Mouse (Mus musculus) CH12F3 (cell line): Measurements from ENCODE around the gene Galnt2.

Experiments
- in situ Hi-C: fragments of 300-500 bp; cut with MboI; formaldehyde crosslinking; loops from 2 replicates; pipeline ENCODE4 v1.14.3; 2020; ENCODE audit warnings: low sequenced_read_pairs

Gene Galnt2

GRCm38 (mm10) chr8:124290911-124291691 is 59.9 kb downstream of the Galnt2 start:
- in situ Hi-C loops: no loop called here

GRCm38 (mm10) chr8:124291693-124292092 is 60.5 kb downstream of the Galnt2 start:
- in situ Hi-C loops: no loop called here

GRCm38 (mm10) chr8:124292965-124293364 is 61.8 kb downstream of the Galnt2 start:
- in situ Hi-C loops: no loop called here

GRCm38 (mm10) chr8:124294425-124294824 is 63.2 kb downstream of the Galnt2 start:
- in situ Hi-C loops: no loop called here

- in situ Hi-C loops: no loop called here
Measured at GRCm38 (mm10) chr8:124294900-124295299, 63.7 kb downstream of the Galnt2 start.

GRCm38 (mm10) chr8:124295357-124295756 is 64.2 kb downstream of the Galnt2 start:
- in situ Hi-C loops: no loop called here

- in situ Hi-C loops: no loop called here
Measured at GRCm38 (mm10) chr8:124301512-124301911, 70.3 kb downstream of the Galnt2 start.

- in situ Hi-C loops: no loop called here
Measured at GRCm38 (mm10) chr8:124301935-124302555, 70.9 kb downstream of the Galnt2 start.

- in situ Hi-C loops: no loop called here
Measured at GRCm38 (mm10) chr8:124303211-124303902, 72.2 kb downstream of the Galnt2 start.

GRCm38 (mm10) chr8:124304141-124304540 is 73.0 kb downstream of the Galnt2 start:
- in situ Hi-C loops: no loop called here

- in situ Hi-C loops: no loop called here
Measured at GRCm38 (mm10) chr8:124306574-124306973, 75.4 kb downstream of the Galnt2 start.

GRCm38 (mm10) chr8:124307700-124308099 is 76.5 kb downstream of the Galnt2 start:
- in situ Hi-C loops: no loop called here

GRCm38 (mm10) chr8:124310509-124310908 is 79.3 kb downstream of the Galnt2 start:
- in situ Hi-C loops: no loop called here

GRCm38 (mm10) chr8:124311111-124311510 is 79.9 kb downstream of the Galnt2 start:
- in situ Hi-C loops: no loop called here

GRCm38 (mm10) chr8:124311723-124312122 is 80.5 kb downstream of the Galnt2 start:
- in situ Hi-C loops: no loop called here

GRCm38 (mm10) chr8:124312228-124312627 is 81.0 kb downstream of the Galnt2 start:
- in situ Hi-C loops: no loop called here

GRCm38 (mm10) chr8:124314803-124315202 is 83.6 kb downstream of the Galnt2 start:
- in situ Hi-C loops: no loop called here

- in situ Hi-C loops: no loop called here
Measured at GRCm38 (mm10) chr8:124316466-124317136, 85.4 kb downstream of the Galnt2 start.

GRCm38 (mm10) chr8:124317191-124317682 is 86.0 kb downstream of the Galnt2 start:
- in situ Hi-C loops: no loop called here

- in situ Hi-C loops: no loop called here
Measured at GRCm38 (mm10) chr8:124317821-124318220, 86.6 kb downstream of the Galnt2 start.
